Mouse (Mus musculus): ENCODE data around the gene Calr4.

DNA sequence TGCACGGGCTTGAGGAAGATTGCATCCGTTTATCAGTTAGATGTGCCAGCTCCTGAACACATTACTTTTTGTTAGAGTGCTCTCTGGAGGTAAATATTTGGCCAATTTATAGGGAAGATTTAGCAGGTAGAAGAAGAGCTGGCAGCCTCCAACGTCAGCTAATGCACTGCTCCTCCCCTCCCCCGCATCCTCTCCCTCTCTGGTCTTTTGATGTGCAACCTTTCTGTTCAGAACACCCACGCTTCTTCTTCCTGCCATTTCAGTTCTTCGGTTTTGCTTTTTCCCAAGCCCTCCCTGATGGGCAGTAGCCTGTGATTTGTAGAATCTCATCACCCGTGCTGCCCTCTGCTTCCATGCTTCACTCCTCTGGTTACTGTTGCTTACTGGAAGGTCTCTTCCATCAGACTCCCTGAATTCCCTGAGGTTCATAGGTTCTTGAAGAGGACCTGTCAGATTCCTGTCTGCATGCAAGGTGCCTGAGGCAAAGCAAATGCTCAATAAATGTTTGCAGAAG is 4.5 kb upstream of the Calr4 start:
- no peak for TF ChIP-seq CTCF (IDR thresholded peaks at IDR 0.05; ENCODE audit: low read depth, low read length)
- no peak for TF ChIP-seq POLR2A (IDR thresholded peaks at IDR 0.05; ENCODE audit: extremely low read depth, insufficient read depth, low read length)
